Mouse (Mus musculus): ENCODE measurements around the gene Gm7075.
"Not testable (repeated sequence)": the region's sequence is repeated elsewhere in the genome, so short reads cannot be mapped to it uniquely, and the experiment has no call there.

Gene Gm7075

DNA sequence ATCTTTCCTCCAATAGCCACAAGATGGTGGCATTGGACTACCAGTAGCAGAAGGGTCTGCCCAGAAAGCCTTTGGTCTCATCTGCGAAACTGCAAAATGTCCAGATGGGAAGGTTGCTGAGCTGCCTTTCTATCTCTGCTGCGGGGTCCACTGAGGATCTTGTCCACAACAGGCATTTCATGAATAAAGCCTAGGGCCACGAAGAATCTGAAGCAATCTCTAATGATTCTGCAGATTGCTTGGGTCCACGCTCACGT lies 1.1 kb upstream of the Gm7075 start:
- in situ Hi-C loops (cut with MboI, MseI) = loop anchor here (5.0 kb wide), 1 partner anchor 40 kb away; the partner anchor contains the start of genes Dnajc12 and Sirt1

DNA sequence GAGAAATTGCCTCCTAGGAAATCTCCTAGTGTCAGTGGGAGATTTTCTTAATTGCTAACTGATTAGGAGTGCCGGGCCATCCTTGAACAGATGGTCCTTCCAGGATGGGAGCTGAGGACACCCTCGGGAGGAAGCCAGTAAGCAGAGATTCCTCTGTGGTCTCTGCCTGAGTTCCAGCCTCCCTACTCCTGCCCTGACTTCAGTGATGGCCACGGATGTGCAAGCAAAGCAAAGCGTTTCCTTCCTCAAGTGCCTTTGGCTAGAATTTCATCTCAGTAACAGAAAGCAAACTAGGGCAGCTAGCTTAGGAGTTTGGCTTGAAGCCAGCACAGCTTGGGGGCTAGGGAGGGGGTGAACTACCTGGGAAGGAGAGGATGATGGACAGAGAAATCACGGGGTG lies 4.5 kb downstream of the Gm7075 start:
- in situ Hi-C loops (cut with MboI, MseI) = no loop called here

DNA sequence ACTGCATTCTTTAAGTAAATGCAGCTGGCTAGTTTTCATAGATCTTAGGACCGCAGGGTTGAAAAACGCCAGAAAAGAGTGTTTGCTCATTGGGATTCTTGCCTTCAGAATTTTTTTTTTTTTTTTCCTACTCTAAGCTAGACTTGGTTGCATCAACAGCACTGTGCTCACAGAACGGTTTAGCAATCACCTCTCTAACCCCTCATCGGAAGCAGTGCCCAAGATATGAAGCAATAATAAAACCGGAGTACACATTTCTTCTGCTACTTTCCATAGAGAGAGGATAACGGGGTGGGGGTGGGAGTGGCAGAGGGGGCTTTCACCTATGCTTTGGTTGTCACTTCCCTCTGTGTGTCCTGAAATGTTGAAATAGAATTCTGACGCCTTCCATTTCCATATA lies 5.7 kb downstream of the Gm7075 start:
- in situ Hi-C loops (cut with MboI, MseI) = no loop called here

DNA sequence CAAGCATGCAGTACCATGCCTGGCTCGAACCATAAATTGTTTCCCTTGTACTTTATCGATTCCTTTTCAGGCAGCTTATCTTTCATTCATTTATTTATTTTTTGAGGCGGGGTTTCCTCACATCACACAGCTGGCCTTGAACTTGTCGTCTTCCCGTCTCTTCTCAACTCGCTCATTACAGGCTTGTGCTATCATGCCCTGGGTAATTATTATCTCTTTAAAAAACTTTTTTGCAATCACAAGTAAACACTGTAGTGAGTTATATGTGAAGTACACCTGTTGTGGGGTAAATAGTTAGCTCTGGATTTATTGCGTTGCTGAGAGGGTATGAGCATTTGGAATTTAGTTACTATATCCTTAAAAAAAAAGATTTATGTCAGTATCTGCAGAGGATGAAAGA lies 6.3 kb downstream of the Gm7075 start:
- in situ Hi-C loops (cut with MboI, MseI) = no loop called here

DNA sequence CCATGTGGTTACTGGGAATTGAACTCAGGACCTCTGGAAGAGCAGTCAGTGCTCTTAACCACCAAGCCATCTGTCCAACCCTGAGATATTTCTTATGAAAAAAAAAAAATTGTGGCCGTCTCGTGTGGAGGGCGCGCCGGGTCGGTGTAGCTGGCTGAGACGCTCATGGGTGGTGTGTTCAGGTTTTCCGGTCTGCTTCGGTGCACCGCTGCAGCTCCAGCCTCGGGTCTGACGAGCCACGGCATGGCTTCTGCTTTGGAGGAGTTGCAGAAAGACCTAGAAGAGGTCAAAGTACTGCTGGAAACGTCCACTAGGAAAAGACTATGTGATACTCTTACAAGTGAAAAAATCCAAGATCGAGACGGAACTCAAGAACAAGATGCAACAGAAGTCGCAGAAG lies 8.8 kb downstream of the Gm7075 start:
- in situ Hi-C loops (cut with MboI, MseI) = no loop called here

DNA sequence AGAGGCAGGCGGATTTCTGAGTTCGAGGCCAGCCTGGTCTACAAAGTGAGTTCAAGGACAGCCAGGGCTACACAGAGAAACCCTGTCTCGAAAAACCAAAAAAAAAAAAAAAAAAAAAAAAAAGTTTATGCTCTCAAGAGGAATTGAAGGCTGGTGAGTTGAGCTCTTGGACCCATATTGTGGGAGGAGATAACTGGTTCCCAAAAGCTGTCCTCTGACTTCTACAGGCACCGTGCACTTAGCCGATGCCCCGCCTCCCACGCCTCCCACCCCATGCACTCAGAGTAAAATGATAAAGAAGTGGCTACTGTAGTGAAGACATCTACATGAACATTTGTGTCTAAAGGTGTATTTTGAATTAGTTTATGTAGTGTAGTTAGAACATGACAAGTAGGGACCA lies 9.9 kb downstream of the Gm7075 start:
- in situ Hi-C loops (cut with MboI, MseI) = not testable (repeated sequence)

DNA sequence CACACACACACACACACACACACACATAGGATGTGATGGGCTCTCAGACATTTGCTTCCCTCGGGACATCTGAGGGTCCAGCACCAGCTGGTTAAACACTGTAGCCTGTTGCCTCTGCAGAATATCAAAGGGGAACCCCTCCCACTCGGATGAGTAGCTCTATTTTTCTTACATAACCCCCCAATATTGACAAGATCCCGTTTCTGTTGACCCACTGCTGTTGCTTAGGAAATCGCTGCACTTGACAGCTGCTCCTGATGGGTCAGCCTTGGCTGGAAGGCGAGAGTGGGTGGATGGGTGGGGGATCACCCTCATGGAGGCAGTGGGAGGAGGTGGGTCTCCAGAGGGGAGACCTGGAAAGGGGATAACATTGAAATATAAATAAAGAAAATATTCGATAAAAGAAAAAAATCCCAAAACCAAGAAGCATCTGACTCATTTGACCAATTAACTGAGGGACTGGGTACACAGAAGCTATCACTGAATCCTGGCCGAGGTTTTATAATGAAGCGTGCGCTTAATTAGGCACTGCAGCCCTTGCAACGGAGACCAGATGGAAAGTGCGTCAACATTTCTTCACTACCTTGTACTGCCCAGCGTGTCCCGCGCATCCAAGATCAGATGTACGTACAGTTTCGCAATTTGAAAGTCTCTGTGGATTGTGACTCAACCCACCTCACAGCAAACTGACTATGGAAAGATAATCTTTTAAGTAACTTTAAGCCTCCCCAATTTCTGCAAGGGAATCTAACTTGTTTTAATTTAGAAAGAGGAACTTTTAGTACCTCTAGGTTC lies 11.2 kb downstream of the Gm7075 start:
- in situ Hi-C loops (cut with MboI, MseI) = no loop called here

DNA sequence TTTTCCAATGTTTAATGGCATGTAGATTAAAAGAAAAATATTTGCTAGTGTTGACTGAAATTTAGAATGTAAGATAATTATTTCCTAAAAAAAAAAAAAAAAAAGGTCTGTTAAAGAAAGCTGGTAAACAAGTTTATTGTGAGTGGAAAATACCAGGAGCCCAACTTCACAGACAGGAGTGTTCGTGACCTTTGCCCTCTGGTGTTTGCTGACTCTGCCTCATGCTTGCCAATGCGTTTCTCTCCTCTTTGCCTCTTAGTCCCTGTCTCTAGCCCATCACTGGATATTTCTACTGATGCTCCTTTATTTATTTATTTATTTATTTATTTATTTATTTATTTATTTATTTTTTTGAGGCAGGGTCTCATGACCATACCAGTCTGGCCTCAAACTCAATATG lies 18.0 kb downstream of the Gm7075 start:
- in situ Hi-C loops (cut with MboI, MseI) = no loop called here

DNA sequence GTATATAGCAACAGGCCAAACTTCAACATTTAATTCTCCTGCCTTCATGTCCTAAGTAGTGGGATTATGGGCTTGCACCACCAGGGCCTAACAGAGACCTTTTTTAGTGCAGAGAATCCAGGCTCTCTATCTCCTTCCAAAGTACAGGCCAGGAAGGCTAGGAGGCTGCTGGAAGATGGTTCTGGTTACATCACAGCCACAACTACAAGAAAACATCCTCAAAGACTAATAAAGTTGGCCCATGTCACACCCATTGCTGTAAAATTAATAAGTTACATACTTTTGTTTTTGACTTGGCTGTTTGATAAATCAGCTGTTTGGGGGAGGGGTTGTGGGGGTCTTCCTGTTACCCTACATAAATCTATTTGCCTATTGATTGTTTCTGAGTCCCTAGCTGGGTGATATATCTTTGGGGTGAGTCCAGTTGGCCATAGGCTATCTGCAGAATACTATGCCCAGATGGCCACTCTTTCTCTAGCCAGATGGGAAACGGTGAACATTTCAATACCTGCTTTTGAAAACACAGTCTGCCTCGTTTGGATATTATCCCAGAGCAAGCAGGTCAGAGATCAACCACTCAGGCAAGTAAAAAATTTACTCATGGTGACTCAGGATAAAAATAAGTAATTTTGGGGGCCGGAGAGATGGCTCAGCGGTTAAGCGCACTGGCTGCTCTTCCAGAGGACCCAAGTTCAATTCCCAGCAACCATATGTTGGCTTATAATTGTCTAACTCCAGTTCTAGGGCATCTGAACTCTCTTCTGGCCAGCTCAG lies 18.7 kb downstream of the Gm7075 start:
- in situ Hi-C loops (cut with MboI, MseI) = no loop called here

DNA sequence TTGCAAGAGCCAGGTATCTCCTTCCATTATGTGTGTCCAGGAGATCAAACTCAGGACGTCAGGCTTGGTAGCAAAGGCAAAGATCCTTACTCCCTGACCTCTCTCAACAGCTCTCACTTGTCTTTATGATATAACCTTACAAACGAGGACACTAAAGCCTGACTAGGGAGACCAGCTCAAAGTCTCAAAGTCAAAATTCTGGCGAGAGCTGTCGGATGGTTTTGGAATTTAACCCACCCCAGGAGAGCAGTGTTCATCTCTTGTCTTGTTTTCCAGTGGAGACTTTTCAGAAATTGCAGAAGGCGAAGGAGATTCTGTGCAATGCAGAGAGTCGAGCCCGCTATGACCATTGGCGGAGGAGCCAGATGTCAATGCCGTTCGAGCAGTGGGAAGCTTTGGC lies 24.6 kb downstream of the Gm7075 start:
- in situ Hi-C loops (cut with MboI, MseI) = no loop called here

DNA sequence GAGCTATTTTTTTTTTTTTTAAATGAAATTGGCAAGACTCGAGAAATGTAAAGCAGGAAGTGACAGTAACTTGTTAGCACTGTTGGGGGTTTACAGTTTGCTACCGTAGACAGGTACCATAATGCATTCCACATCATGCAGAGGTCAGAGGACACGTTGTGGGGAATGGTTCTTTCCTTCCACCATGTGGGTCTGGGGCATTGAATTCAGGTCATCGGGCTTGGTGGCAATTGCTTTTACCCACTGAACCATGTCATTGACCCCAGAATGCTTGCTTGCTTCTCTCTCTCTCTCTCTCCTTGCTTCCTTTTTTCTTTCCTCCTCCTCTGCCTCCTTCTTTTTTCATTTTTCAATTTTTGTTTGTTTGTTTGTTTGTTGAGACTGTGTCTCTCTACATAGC lies 32.6 kb downstream of the Gm7075 start:
- in situ Hi-C loops (cut with MboI, MseI) = no loop called here

DNA sequence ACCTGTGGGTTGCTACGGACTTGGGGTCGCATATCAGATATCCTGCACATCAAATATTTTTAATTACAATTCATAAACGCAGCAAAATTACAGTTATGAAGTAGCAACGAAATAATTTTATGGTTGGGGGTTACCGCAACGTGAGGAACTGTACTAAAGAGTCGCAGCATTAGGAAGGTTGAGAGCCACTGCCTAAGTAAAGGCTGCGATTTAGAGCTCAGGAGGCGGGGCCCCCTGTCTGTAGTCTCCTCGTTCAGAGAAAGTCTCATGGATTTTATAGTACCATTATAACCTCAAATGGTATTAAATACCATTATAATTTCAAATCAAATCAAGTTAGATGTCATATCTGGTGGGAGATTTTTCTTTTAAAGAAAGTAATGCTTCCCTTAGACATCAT lies 34.6 kb downstream of the Gm7075 start:
- in situ Hi-C loops (cut with MboI, MseI) = no loop called here

DNA sequence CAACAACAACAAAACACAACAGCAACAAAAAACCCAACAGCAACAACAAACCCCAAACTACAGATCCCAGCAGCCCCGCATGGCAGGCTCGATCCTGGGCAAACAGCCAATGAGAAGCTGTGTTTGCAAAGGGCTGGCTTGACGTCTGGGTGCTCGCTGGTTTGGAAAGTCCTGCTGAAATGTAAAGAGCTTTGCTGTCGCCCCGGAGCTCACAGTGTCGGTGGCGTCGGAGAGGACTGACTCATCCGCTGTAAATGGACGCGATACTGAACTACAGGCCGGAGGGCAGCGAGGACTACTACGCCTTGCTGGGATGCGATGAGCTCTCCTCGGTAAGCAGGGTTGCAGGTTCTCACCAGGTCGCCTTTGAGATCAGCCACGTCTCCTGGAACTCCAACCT lies 35.1 kb downstream of the Gm7075 start:
- in situ Hi-C loops (cut with MboI, MseI) = no loop called here

DNA sequence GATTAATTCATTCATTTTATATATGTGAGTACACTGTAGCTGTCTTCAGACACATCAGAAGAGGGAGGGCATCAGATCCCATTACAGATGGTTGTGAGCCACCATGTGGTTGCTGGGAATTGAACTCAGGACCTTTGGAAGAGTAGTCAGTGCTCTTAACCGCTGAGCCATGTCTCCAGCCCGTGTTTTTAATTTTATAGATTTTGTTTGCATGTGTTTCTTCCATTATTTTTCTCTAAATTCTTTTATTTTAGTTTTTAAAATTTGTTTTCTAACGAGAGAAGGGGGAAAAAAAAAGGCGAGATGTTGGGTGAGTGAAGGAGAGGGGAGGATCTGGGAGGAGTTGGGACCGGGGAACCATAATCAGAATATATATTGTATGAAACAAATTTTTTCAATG lies 35.7 kb downstream of the Gm7075 start:
- in situ Hi-C loops (cut with MboI, MseI) = not testable (repeated sequence)

DNA sequence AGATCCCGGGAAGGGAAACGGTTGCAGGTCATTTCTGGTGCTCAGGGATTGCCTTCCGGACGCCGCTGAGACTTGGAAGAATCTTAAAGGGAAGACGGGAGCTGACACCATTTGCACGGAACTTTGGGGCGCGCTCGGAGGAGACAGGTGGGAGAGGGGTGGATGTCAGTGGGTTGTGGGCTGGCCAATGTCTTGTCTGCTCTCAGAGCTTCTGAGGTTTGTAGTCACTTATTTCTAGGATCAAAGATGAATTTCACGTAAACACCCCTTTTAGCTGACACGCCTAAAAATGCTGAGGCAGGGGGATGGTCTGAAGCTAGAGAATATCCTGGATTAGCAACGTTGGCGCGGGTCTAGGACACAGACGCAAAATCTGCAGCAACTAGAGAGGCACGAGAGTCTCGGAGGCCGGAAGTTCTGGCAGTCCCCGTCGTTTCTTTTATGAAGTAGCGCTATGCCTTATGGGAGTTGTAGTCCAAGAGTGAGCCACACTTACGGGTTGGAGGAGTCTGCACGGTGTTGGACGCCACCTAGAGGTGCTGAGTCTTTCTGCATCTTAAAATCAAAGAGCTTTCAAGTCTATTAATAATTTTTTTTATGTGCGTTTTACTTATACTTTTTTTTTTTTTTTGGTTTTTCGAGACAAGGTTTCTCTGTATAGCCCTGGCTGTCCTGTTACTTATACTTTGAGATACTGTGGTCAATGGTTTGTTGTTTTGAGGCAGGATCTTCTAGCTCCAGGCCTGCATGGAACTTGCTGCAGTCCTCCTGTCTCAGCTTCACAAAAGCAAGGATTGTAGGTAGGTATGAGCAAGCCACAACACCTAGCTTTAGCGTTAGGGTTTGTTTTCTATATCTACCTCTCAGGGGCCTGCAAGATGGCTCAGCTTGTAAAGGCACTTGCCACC lies 39.0 kb downstream of the Gm7075 start, which contains the start of gene Dnajc12:
Dnajc12 (plus strand) TSS at position 72 of the 908 bp plus-strand sequence.
- in situ Hi-C loops (cut with MboI, MseI) = loop anchor here (5.0 kb wide), 1 partner anchor 40 kb away; the partner anchor contains the start of gene Gm7075

DNA sequence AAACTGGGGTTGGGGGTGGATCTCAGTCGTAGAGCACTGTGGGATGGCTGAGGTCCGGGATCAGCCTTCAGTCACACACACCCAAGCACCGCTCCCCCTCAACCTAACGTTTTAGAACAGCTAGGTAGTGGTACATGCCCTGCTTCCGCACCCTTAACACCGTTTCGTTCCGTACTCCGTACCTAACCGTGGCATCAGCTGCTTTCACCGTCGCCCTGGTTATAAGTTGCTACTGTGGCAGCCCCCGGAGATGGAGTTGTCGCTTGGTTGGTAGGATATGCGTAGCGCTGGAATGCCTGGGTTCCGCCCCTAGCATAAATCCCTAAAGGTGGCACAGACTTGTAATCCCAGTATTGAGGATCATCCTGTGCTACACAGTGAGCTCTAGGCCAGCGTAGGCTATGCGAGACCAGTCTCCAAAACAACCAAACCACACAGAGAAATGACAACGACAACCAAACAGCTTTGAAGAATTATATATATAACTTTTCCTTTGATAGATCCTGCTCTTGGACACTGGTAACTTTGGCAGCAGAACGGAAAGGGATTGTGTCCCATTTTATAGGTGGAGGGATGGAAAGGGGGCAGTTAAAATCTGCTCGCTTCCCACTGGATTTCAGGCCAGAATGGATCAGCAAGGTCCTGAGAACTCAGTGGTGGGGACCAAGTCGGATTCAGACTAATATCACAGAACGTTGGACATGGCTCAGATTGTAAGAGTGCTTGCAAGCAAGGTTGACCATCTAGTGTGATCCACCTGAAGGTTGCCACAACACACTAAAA lies 39.9 kb downstream of the Gm7075 start, which contains the start of gene Sirt1:
Sirt1 (minus strand) TSS at position 207 of the 783 bp plus-strand sequence.
- in situ Hi-C loops (cut with MboI, MseI) = loop anchor here (5.0 kb wide), 1 partner anchor 41 kb away; the partner anchor contains the start of gene Gm7075

DNA sequence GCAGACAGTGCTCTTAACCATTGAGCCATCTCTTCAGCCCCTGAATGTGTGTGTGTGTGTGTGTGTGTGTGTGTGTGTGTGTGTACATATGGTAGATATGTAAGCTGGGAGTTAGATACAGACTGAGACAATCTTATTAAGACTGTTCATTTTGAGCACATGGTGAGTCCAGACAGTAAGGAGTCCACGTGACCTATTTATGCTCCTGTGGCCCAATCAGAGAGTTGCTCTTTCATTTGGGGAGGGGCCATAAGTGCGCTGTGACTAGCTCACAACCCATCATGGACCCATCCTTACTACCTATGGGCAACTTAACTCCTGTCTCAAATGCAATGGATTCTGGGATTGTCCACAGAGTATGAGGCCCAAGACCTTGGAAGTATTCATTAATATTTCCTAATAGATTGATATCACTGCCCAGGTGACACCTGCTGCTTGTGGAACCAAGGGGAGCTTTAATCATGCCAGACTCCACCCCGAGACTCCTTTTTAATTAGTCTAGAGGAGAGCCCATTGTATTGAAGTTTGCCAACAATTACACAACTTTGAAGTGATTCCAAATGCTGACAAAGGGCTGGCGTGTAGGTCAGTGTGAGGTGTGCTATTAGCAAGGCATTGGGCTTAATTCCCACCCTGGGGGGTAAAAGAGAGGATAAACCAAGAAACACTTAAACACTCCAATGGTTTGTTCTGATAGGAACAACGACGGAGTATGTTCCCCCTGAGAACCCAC lies 42.5 kb downstream of the Gm7075 start:
- in situ Hi-C loops (cut with MboI, MseI) = no loop called here

DNA sequence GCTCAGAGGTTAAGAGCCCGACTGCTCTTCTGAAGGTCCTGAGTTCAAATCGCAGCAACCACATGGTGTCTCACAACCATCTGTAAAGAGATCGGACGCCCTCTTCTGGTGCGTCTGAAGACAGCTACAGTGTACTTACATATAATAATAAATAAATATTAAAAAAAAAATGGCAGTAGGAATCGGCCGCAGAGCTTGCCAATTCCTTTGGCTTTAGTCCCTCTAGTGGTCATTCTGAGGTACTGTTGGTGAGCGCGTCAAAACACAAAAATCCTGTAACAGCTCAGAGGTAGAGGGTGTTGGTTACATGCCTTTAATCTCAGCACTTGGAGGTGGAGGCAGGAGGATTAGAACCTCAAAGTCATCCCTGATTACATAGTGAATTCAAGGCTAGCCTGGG lies 44.1 kb downstream of the Gm7075 start:
- in situ Hi-C loops (cut with MboI, MseI) = no loop called here

DNA sequence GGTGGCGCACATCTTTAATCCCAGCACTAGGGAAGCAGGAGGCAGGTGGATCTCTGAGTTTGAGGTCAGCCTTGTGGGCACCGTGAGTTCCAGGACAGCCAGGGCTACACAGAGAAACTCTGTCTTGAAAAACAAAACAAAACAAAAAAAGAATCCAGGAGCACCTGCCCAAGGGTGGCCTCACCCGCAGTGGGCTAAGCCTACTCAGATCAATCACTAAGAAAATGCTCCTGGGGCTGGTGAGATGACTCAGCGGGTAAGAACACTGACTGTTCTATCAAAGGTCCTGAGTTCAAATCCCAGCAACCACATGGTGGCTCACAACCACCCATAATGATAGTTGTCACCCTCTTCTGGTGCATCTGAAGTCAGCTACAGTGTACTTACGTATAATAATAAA lies 45.3 kb downstream of the Gm7075 start:
- in situ Hi-C loops (cut with MboI, MseI) = no loop called here

Measured in regulatory T cell (primary cell).